Mouse (Mus musculus): ENCODE data around the gene Ggta1. TPM values are rescaled to one million over a fixed set of nuclear protein-coding genes. Genes with fewer than 3 reads are reported as not detected.

Gene Ggta1
- 10 to 100 TPM; 19.9 to 28.8 TPM for total RNA-seq (2021)

GRCm38 (mm10) chr2:35462791-35463281, at the start of gene Ggta1:
Ggta1 (minus strand) TSS chr2:35463231.
- intact Hi-C loops (cut with DNase I) = no loop called here
- DNase-seq = no peak

GRCm38 (mm10) chr2:35512226-35512625, 49.2 kb upstream of the Ggta1 start:
- DNase-seq = no peak
- intact Hi-C loops (cut with DNase I) = loop anchor here (5.0 to 10.0 kb wide), 2 partner anchors 80 to 217 kb away; no protein-coding TSS in a partner anchor

- peak; percentile 46 to 63 for DNase-seq
- intact Hi-C loops (cut with DNase I) = loop anchor here (5.0 to 10.0 kb wide), 2 partner anchors 79 to 216 kb away; no protein-coding TSS in a partner anchor
Measured at GRCm38 (mm10) chr2:35510920-35511319, 47.9 kb upstream of the Ggta1 start.

GRCm38 (mm10) chr2:35509888-35510287, 46.9 kb upstream of the Ggta1 start:
- intact Hi-C loops (cut with DNase I) = loop anchor here (5.0 to 10.0 kb wide), 2 partner anchors 78 to 215 kb away; no protein-coding TSS in a partner anchor
- no peak for DNase-seq

- DNase-seq = no peak
- intact Hi-C loops (cut with DNase I) = no loop called here
Measured at GRCm38 (mm10) chr2:35509343-35509667, 46.3 kb upstream of the Ggta1 start.

GRCm38 (mm10) chr2:35508597-35509342, 45.7 kb upstream of the Ggta1 start:
- peak; percentile 86 to 88 for DNase-seq
- intact Hi-C loops (cut with DNase I) = no loop called here

GRCm38 (mm10) chr2:35507191-35507511, 44.1 kb upstream of the Ggta1 start:
- intact Hi-C loops (cut with DNase I) = no loop called here
- peak; percentile 43 to 52 for DNase-seq

- no peak for DNase-seq
- intact Hi-C loops (cut with DNase I) = no loop called here
Measured at GRCm38 (mm10) chr2:35506311-35507190, 43.5 kb upstream of the Ggta1 start.

- intact Hi-C loops (cut with DNase I) = loop anchor here (2.0 kb wide), 1 partner anchor 41 kb away; no protein-coding TSS in a partner anchor
- DNase-seq = no peak
Measured at GRCm38 (mm10) chr2:35505519-35506286, 42.7 kb upstream of the Ggta1 start.

- no peak for DNase-seq
- intact Hi-C loops (cut with DNase I) = loop anchor here (2.0 kb wide), 1 partner anchor 40 kb away; no protein-coding TSS in a partner anchor
Measured at GRCm38 (mm10) chr2:35504417-35504776, 41.4 kb upstream of the Ggta1 start.

- peak; percentile 44 for DNase-seq
Measured at GRCm38 (mm10) chr2:35503723-35504416, 40.8 kb upstream of the Ggta1 start.

GRCm38 (mm10) chr2:35503021-35503722, 40.1 kb upstream of the Ggta1 start:
- intact Hi-C loops (cut with DNase I) = no loop called here
- DNase-seq = peak in 1 of 2 experiments; percentile 44

More at GRCm38 (mm10) chr2:35503723-35504416, 40.8 kb upstream of the Ggta1 start:
- intact Hi-C loops (cut with DNase I) = loop anchor here (2.0 kb wide), 1 partner anchor 39 kb away; no protein-coding TSS in a partner anchor

GRCm38 (mm10) chr2:35502561-35502960, 39.5 kb upstream of the Ggta1 start:
- no peak for DNase-seq
- intact Hi-C loops (cut with DNase I) = no loop called here

- intact Hi-C loops (cut with DNase I) = no loop called here
- no peak for DNase-seq
Measured at GRCm38 (mm10) chr2:35499474-35499873, 36.4 kb upstream of the Ggta1 start.

GRCm38 (mm10) chr2:35498961-35499360, 35.9 kb upstream of the Ggta1 start:
- intact Hi-C loops (cut with DNase I) = no loop called here
- no peak for DNase-seq

GRCm38 (mm10) chr2:35497662-35498196, 34.7 kb upstream of the Ggta1 start:
- no peak for DNase-seq
- intact Hi-C loops (cut with DNase I) = no loop called here

- intact Hi-C loops (cut with DNase I) = no loop called here
- no peak for DNase-seq
Measured at GRCm38 (mm10) chr2:35496279-35497013, 33.4 kb upstream of the Ggta1 start.

- DNase-seq = no peak
- intact Hi-C loops (cut with DNase I) = no loop called here
Measured at GRCm38 (mm10) chr2:35495486-35496278, 32.7 kb upstream of the Ggta1 start.
